Mouse (Mus musculus): Measurements from ENCODE around the gene Tmem214.
A peak's percentile ranks its signal among the peaks of the same experiment; 100 is the strongest.

The Tmem214 gene

DNA sequence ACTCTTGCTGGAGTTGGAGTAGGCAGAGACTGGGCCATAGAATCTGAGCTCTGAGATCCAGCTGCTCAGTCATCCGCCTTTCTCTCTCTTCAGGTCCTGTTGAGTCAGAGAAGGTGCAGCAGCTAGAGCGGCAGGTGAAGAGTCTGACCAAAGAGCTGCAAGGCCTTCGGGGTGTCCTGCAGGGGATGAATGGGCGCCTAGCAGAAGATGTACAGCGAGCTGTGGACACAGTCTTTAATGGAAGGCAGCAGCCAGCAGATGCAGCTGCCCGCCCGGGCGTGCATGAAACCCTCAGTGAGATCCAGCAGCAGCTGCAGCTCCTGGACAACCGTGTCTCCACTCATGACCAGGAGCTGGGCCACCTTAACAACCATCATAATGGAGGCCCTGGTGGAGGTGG lies 49.0 kb downstream of the Tmem214 start:
- no peak for DNase-seq

DNA sequence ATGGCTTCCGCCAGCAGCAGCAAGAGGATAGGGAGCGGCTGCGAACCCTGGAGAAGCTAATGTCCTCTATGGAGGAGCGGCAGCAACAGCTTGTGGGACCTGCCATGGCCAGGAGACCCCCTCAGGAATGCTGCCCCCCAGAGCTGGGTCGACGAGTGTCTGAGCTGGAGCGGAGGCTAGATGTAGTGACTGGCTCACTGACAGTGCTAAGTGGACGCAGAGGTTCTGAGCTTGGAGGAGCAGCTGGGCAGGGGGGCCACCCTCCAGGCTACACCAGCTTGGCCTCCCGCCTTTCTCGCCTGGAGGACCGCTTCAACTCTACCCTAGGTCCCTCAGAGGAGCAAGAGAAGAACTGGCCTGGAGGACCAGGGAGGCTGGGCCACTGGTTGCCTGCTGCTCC lies 49.5 kb downstream of the Tmem214 start:
- no peak for DNase-seq

DNA sequence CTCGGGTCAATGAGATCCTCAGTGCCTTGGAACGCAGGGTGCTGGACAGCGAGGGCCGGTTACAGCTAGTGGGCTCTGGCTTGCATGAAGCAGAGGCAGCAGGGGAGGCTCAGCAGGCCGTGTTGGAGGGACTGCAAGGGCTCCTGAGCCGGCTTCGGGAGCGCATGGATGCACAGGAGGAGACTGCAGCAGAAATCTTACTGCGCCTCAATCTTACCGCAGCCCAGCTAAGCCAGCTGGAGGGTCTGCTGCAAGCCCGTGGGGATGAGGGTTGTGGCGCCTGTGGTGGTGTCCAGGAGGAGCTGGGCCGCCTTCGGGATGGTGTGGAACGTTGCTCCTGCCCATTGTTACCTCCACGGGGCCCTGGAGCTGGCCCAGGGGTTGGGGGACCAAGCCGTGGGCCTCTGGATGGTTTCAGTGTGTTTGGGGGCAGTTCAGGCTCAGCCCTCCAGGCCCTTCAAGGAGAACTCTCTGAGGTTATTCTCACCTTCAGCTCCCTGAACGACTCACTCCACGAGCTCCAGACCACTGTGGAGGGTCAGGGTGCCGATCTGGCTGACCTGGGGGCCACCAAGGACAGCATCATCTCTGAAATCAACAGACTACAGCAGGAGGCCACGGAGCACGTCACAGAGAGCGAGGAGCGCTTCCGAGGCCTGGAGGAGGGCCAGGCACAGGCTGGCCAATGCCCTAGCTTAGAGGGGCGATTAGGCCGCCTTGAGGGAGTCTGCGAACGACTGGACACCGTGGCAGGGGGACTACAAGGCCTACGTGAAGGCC lies 50.3 kb downstream of the Tmem214 start:
- DNase-seq, result no peak

DNA sequence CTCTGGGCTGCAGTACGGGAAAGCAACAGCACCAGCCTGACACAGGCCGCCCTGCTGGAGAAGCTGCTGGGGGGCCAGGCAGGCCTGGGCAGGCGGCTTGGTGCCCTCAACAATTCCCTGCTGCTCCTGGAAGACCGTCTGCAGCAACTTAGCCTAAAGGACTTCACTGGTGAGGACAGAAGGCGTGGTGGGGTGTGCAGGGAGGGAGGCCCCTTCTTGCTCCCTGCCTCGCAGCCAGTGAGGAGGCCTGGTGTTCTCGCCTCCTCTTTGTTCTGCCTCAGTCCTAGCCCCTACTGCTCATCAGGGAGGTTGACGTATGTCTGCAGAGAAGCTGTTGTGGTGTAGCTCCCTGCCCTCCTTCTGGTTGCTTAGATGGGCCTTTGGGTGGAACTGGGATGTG lies 50.9 kb downstream of the Tmem214 start:
- DNase-seq, result no peak

DNA sequence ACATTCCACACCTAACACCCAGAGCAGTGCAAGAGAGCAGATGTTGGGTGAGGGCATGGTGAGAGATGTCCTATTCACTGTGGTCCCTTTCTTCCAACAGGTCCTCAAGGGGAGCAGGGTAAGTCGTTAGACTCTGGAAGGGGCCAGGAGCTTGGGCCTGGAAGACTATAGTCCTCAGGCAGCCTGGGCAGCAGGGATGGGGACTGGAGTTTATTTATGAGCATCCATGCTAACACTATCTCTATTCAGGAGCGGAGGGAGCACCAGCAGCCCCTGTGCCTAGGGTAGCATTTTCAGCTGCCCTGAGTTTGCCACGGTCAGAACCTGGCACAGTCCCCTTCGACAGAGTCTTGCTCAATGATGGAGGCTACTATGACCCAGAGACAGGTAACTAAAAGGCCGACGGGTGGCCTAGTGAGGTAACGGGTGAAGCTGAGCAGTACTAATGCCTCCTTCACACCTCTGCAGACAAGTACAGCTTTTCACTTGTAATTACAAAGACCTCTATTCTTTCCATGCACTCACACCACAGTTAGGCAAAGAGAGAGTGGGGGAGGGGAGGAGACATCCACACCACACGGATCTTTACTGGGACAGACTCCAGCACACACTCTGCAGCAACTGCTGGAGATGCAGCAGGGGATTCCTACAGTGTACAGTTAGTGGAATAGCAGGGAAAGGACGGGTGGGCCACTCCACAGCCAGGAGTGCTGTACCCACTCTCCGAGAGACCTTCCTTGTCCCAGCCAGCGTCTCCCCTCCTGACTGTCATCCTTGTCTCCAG lies 52.2 kb downstream of the Tmem214 start:
- no peak for DNase-seq

DNA sequence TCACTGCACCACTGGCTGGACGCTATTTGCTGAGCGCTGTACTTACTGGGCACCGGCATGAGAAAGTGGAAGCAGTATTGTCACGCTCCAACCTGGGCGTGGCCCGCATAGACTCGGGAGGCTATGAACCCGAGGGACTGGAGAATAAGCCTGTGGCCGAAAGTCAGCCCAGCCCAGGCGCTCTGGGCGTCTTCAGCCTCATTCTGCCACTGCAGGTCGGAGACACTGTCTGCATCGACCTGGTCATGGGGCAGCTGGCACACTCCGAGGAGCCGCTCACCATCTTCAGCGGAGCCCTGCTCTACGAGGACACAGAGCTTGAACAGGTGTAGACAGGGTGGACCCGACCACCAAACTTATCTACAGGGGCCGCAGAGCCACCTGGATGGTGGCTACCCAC lies 52.8 kb downstream of the Tmem214 start:
- no peak for DNase-seq

DNA sequence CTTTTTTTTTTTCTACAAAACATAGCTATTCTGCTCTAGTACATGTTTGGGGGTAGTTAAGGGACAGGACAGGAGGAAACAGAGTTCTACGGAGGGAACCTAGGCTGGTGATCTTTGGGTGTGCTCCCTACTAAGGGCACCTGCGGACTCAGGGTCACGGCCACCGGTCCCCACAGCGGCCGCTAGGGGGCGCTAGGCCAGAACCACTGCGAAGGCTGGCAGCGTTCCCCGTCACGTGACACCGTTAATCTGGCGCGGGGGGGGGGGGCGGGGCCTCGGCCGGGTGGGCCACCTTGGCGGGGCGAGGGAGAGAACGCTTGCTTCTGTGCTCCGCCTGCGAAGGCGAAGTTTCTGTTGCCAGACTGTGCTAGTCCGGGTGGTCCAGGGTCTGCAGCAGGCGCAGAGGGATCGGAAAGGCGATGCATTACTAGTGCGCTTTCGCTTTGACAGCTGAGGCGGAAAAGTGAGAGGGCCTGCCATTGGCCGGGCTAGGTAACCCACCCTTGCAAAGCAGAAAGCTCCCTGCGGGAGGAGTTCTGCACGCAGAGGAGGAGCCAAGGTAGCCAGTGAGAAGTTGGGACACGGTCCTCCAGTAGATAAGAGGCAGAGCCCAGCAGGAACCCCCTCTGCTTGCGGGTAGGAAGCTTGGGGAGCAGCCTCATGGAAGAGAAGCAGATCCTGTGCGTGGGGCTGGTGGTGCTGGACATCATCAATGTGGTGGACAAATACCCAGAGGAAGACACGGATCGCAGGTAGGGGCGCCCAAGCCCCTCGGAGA lies 53.6 kb downstream of the Tmem214 start, which contains the start of gene Khk:
Gene Khk (plus strand): TSS at position 176 of the 778 bp plus-strand sequence.
- peak; percentile 85 to 95 for DNase-seq

DNA sequence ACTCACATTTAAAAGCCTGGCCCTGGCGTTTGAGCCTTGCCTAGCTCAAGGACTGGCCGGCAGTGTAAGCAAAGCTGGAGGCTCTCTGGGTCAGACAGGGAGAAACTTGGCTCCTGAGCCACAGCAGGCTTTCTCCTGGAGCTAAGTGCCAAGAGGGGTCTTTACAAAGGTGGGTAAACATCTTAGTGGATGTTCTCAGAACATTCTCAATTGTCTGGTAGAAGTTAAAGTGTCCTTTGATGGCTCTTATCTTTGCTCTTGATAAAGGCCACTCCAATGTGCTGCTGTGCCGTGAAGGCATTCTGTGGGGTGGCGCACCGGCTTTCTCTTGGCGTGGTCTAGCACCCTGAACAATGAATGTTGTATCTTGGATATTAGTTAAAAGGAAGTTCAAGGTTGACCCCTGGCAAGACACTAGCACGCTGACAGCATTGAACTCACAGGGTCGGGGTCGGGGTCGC lies 54.8 kb downstream of the Tmem214 start:
- DNase-seq, result no peak

DNA sequence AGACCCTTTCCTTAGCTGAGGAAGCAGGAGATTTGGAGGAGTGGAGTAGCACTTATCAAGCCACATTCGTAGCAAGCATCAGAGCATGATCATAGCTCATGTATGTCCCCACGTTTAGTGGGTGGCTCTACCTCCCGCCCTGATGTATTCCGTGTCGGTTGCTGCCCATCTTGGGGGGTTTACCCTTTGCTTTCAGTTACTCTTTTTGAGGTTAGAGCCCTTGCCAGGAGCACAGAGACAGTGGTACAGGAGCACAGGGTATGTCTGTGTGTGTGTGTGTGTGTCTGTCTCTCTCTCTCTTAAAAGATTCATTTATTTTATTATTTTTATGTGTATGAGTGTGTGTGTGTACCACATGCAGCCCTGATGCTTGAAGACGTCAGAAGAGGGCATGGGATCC lies 55.3 kb downstream of the Tmem214 start:
- no peak for DNase-seq

DNA sequence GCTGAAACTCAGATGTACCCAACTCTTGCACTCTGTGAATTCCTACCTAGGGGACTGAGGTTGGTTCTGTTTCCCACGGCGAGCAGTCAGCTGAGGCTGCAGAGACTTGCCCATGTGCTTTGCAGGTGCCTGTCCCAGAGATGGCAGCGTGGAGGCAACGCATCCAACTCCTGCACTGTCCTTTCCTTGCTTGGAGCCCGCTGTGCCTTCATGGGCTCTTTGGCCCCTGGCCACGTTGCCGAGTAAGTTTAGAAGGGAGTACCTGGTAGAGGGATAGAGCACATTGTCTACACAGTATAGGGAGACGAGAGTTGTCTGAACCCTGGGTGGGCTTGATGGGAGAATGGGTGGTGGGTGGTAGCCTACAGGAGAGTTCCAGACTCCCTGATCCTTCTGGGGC lies 56.8 kb downstream of the Tmem214 start:
- no peak for DNase-seq

DNA sequence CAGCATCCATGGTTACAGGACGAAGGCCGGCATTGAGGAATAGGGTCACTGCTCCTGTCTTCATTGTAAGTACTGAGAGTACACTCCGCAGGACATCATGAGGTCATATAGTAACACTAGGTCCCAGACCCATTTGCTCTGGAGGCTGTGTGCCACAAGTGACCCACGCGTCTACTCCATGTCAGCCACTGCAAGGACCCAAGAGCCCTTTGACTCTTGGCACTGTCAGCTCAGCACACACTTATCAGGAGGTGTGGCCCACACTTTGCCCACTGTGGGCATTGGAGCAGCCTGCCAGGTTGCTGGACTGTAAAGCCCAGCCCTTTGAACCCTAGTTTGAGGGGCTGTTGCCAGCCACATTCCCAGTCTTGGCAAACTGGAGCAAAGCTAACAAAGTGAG lies 57.4 kb downstream of the Tmem214 start:
- DNase-seq, result no peak

DNA sequence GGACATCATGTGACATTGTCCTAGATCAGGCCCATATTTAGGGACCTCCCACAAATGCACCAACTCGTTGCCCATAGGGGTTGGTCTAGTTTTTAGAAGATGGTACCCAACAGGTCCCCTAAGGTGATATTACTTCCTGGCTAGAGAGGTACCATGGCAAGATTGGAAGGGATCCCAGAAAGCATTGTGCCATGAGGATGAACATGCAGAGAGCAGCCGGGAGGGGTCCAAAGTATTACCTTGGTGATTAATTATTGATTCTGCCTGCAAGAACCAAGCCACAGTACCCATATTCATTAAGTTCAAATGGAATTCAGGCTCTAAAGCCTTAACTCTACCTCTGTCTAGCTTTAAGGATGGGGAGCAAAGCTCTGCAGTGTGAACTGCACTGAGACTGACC lies 58.3 kb downstream of the Tmem214 start:
- no peak for DNase-seq

DNA sequence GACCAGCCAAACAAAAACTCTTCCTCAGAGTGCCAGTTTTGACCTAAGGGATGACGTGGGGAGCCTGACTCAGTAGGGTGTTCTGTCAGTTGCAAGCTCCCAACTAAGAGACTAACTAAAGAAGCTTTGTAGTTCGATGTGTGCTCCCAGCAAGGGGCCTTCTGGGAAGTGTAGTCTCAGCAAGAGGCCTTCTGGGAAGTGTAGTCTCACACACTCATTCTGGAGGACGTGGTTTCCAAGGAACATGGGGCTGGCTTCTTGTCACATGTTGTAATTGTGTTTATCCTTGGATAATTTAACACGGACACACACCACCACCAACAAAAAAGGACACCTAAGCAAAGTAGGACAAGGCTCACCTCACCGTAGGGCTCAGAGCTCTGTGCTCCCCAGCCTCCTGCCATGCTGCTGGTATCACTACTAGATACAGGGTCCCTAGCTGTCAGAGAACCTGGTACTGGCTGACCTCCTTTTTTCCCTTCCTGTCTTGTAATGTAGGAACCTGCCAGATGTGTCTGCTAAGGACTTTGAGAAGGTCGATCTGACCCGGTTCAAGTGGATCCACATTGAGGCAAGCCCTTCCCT lies 60.2 kb downstream of the Tmem214 start:
- DNase-seq, result no peak
